Mouse (Mus musculus): Measurements from ENCODE around the gene Pkd1l3.

GRCm38 (mm10) chr8:109590901-109591300 is 23.4 kb upstream of the Pkd1l3 start:
- no peak for TF ChIP-seq CTCF (conservative IDR thresholded peaks at IDR 0.05; ENCODE audit: insufficient read depth, insufficient read length, low read depth, low read length)
- TF ChIP-seq POLR2A (IDR thresholded peaks at IDR 0.05; ENCODE audit: low read depth, low read length) = no peak
